Mouse (Mus musculus): ENCODE data around the gene Dmrt3. TPM values are rescaled to one million over a fixed set of nuclear protein-coding genes. Genes with fewer than 3 reads are reported as not detected.

Gene Dmrt3
- total RNA-seq, 1 experiment from 2014 or later: not detected

DNA sequence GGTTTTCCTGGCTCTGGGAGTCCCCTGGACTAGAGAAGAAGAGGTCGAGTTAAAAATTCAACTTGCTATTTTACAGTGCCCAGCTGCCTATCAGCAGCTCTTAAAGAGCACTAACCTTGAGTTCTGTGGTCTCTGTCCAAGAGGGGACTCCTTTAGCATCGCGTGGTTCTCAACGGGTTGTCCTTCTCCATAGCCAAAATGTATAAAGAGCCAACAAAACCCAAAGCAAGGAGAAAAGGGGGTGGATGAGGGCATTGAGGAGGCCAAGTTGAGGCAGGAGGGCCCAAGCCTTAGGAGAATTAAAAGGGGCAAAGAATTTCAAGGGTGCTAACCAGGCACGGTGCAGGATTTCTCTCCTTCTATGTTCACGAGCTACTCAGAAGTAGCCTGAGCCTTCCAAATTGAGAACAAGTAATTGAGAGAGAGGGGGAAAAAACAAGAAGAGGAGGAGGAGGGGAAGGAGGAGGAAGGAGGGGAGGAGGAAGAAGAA, 2.8 kb downstream of the Dmrt3 start:
- no peak for ATAC-seq (replicated peaks in 1 of 2; ENCODE audit: insufficient read depth in 1 of 2, low FRiP score in 2 of 2, low TSS enrichment in 1 of 2, low read depth in 1 of 2, poor library complexity in 2 of 2, severe bottlenecking in 2 of 2)

DNA sequence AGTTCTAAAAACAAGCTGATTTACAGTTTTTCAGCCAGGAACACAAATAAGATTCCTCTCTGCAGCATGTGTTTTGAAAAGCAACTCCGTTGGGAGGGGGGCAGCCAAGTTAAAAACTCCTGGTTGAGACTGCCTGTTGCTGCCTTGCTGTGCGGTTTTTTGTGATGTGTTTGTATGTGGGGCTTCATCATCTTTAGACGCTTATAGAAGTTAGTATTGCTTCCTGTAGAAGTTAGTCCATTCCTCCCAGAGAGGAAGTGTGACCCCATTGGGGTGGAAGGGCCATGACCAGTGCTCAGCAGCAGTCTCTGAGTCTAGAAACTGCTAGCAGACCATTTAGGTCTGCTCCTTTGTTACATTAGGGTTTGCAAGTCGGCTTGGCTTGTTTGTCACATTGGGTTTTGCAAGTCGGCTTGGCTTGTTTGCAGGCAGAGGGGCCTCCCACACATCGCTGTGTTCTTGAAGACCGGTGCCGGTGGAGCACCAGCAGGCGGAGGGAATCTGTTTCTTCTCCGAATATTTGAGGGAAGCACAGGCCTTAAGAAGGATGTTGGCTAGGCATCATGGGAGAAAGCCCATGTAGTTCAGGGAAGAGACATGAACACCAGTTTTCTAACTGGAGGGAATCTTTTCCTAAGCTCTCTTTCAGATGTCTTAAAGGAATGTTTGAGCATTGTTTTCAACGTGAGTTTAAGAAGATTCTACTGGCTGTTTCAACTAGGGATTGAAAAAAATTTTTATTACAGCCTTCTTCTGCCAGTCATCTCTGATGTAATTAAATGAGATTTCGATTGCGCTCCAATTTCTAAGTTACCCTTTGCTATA, 3.6 kb downstream of the Dmrt3 start:
- no peak for ATAC-seq (replicated peaks in 1 of 2; ENCODE audit: insufficient read depth in 1 of 2, low FRiP score in 2 of 2, low TSS enrichment in 1 of 2, low read depth in 1 of 2, poor library complexity in 2 of 2, severe bottlenecking in 2 of 2)

DNA sequence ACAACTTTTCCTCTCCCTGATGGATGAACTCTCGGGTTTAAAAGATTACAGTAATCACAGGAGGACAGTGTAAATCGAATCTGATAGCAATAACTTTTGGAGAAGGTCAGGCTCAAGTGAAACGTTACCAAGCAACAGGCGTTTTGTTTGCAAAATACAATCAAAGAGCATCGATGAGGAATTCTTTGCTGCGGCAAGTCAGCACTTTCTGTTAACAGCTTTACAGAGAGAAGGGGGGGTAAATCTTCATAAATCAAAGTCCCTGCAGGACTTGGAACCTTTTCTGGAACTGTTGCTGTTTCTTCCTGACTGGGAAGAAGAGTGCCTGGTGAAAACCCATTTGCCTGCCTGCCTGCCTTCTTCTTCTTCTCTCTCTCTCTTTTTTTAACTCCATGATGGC, 5.8 kb downstream of the Dmrt3 start:
- no peak for ATAC-seq (replicated peaks in 1 of 2; ENCODE audit: insufficient read depth in 1 of 2, low FRiP score in 2 of 2, low TSS enrichment in 1 of 2, low read depth in 1 of 2, poor library complexity in 2 of 2, severe bottlenecking in 2 of 2)

DNA sequence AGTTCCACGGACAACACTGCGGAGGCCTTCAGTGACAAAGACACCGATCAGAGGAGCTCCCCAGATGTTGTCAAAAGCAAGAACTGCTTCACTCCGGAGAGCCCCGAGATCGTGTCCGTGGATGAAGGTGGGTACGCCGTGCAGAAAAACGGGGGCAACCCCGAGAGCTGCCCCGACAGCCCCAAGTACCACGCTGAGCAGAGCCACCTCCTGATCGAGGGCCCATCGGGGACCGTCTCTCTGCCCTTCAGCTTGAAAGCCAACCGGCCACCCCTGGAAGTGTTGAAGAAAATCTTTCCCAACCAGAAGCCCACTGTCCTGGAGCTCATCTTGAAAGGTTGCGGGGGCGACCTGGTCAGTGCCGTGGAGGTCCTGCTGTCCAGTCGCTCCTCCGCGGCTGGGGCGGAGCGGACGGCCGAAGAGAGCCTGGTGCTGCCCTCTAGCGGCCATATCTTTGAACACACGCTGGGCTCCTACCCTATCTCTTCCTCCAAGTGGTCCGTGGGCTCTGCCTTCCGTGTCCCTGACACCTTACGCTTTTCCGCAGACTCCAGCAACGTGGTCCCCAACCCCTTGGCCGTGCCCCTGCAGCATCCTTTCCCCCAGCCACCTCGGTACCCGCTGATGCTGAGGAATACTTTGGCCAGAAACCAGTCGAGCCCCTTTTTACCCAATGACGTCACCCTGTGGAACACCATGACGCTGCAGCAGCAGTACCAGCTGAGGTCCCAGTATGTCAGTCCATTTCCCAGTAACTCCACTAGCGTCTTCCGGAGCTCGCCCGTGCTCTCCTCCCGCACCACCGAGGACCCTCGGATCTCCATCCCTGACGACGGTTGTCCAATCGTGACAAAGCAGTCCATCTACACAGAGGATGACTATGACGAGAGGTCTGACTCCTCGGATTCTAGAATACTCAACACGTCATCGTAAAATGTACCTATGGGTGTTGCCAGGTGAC, 12.5 kb downstream of the Dmrt3 start:
- ATAC-seq (replicated peaks in 1 of 2; ENCODE audit: insufficient read depth in 1 of 2, low FRiP score in 2 of 2, low TSS enrichment in 1 of 2, low read depth in 1 of 2, poor library complexity in 2 of 2, severe bottlenecking in 2 of 2): peak; percentile 76 to 85

DNA sequence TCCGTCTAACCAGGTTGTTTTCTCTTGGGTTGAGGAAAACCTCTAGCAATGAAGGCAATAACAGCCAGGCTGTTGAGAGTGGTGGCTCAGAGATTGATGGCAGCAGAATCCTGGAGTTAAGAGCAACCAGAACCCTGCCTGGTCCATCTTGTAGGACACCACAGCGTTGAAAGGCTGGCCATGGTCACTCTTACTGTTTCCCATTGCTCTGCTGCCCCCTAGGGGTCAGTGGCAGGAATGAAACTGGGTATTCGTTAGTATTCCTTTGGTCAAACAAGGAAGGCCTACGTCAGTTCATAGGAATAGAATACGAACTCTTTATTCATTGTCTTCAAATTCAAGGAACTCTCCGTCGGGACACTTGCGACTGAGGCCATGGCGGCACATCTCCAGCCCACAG, 18.4 kb downstream of the Dmrt3 start:
- ATAC-seq (replicated peaks in 1 of 2; ENCODE audit: insufficient read depth in 1 of 2, low FRiP score in 2 of 2, low TSS enrichment in 1 of 2, low read depth in 1 of 2, poor library complexity in 2 of 2, severe bottlenecking in 2 of 2): peak; percentile 85 to 95

DNA sequence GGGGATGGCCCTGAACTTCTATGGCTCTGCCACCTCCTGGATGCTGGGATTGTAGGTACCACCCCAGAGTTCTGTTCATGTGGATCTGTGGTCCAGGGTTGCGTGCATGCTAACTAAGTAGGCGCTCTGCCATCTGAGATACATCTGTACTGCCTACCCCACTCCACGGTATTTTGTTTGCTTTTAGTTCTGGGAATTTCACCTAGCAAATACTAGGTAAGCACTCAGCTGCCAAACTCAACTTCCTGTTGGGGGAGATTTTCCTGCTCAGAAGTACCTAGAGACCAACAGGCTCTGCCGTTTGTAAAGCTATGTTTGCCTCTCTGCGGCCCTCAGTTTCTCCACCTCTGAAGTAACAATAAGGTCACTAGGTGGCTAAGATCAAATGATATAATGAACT, 25.0 kb downstream of the Dmrt3 start:
- no peak for ATAC-seq (replicated peaks in 1 of 2; ENCODE audit: insufficient read depth in 1 of 2, low FRiP score in 2 of 2, low TSS enrichment in 1 of 2, low read depth in 1 of 2, poor library complexity in 2 of 2, severe bottlenecking in 2 of 2)

DNA sequence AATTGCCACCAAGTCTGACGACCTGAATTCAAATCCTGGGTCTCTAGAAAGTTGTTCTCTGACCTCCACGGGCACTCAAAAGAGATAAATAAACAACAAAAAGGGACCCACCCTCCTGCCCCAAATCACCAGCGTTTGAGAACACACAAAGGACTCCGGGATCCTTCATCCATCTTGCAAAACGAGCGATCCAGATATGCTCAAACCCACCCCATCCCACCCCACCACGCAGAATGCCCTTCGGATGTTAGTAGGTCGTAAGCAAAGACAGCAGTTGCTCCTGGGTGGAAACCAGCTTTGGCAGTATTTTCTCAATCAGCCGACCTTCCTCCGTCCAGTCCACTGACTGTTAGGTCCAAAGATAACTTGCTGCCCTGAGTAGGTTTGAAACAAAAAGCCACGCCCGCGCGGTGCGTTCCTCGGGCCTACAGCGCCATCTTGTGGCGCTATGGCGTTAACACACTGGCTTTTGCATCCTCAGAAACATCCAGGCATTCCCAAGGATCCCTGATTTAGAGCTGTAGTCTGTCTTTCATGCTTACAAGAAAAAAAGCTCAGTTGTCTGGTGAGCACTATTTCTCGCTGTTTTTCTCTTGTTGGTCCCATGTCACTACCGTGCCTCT, 25.6 kb downstream of the Dmrt3 start:
- ATAC-seq (replicated peaks in 1 of 2; ENCODE audit: insufficient read depth in 1 of 2, low FRiP score in 2 of 2, low TSS enrichment in 1 of 2, low read depth in 1 of 2, poor library complexity in 2 of 2, severe bottlenecking in 2 of 2): 0 out of 4 replicates have a peak, but pooled peaks have one; percentile 37 to 51

DNA sequence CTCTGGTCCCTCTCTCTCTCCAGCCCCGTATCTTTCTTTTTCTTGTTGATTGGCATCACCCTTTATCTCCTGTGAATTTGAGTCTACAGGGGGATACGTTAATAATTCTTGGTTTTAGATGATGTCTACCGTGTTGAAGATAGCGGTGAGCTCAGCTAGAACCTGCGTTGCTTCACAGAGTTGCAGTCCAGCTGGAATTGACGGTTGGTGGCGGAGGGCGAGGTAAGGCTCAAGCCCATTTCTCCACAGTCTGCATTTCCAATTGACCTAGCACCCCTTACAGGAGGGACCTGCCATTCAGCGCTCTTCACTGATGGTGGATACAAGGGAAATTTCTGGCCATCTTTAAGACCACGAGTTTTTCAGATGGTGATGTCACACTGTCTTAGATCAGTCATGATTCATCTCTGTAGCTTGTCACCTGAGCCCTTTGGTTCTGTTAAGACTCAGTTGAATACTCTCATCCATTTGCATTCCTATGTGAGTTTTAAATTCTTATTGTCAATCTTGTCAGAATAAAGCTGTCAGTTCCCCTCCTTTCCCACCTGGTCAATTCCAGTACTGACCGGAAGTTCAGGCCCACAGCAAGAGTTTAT, 28.8 kb downstream of the Dmrt3 start:
- no peak for ATAC-seq (replicated peaks in 1 of 2; ENCODE audit: insufficient read depth in 1 of 2, low FRiP score in 2 of 2, low TSS enrichment in 1 of 2, low read depth in 1 of 2, poor library complexity in 2 of 2, severe bottlenecking in 2 of 2)

DNA sequence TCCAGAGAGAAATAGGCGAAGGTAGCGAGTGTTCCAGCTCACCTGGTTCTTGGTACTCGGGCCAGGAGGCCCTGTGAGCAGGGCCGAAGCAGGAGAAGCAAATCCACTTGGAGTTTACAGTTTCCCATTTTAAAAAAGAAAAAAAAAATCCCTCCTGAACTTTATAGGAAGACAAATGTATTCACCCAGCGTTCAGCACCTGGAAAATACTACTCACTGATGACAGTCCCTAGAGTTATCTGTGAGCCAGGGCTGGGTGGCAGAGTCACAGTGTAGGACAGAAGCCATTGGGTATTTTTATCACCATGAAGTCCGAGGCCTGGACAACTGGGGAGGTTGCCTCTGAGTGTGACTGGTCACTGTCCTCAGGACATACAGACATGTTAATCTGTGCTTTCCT, 31.7 kb downstream of the Dmrt3 start:
- no peak for ATAC-seq (replicated peaks in 1 of 2; ENCODE audit: insufficient read depth in 1 of 2, low FRiP score in 2 of 2, low TSS enrichment in 1 of 2, low read depth in 1 of 2, poor library complexity in 2 of 2, severe bottlenecking in 2 of 2)

DNA sequence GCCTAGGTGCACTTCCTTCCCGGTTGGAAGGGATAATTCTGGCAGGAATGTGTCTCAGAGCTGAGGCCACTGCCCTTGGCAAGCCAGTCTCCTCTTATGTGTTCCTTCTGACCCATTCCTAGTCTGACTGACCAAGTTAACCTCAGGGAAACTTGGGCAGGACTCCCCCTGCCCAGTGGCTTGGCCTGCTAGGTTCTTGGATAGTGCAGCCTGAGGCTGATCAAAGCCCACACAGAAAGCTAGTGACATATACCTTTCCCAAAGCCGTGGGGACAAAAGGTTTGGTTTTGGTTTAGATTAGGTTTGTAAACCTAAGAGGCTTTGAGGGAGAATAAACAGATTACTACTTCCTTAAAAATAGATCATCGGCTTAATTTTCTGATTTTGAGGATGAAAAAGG, 37.0 kb downstream of the Dmrt3 start:
- no peak for ATAC-seq (replicated peaks in 1 of 2; ENCODE audit: insufficient read depth in 1 of 2, low FRiP score in 2 of 2, low TSS enrichment in 1 of 2, low read depth in 1 of 2, poor library complexity in 2 of 2, severe bottlenecking in 2 of 2)

DNA sequence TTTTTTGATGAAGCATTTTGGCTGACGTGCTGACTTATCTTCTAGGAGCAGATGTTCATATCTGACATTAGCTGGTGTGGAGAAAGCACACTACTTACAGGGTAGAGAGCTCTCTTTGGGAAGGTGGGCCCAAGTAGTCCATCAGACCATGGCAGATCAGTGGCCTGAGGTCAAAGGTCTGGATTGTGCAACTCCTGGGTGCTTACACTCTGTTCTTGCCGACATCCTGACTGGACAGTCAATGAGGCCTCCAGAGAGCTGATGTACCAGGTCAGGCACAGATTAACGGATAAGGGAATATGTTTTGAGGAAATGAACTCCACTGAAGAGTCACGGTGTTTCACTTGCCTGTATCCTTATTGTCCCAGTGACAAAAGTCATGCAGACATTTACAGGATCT, 38.6 kb downstream of the Dmrt3 start:
- no peak for ATAC-seq (replicated peaks in 1 of 2; ENCODE audit: insufficient read depth in 1 of 2, low FRiP score in 2 of 2, low TSS enrichment in 1 of 2, low read depth in 1 of 2, poor library complexity in 2 of 2, severe bottlenecking in 2 of 2)

DNA sequence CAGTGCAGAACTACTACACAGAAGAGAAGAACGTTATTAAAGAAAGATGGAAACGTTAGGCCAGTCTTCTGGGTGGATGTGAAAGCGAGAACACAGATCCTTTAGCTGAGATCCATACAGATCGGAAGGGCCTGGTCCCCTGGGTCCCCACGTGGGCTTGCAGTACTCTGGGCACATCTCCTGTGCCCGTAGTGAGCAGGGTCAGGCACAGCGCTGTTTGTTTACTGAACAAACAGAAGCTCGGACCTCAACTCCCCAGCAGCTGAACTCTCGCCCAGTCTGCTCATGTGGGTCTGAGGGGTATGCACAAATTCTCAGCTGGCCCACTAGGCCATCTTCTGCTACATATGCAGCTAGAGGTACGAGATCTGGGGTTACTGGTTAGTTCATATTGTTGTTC, 40.4 kb downstream of the Dmrt3 start:
- no peak for ATAC-seq (replicated peaks in 1 of 2; ENCODE audit: insufficient read depth in 1 of 2, low FRiP score in 2 of 2, low TSS enrichment in 1 of 2, low read depth in 1 of 2, poor library complexity in 2 of 2, severe bottlenecking in 2 of 2)

DNA sequence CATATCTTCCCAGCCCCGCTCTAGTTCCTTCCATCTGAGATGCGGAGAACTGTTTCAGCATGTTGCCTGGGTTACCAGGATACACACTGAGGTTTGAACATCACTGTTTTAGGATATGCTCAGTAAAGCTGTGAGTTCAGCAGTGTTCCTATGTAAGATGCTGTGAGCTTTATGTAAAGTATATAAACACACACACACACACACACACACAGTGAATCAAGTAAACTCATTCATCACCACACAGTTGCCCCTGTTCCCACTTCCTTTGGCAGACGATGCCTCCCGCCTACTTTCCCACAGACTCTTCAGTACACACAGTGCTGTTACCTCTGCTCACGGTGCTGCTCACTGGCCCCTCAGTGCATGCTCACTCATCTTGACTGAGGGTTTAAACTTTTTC, 42.5 kb downstream of the Dmrt3 start:
- no peak for ATAC-seq (replicated peaks in 1 of 2; ENCODE audit: insufficient read depth in 1 of 2, low FRiP score in 2 of 2, low TSS enrichment in 1 of 2, low read depth in 1 of 2, poor library complexity in 2 of 2, severe bottlenecking in 2 of 2)

DNA sequence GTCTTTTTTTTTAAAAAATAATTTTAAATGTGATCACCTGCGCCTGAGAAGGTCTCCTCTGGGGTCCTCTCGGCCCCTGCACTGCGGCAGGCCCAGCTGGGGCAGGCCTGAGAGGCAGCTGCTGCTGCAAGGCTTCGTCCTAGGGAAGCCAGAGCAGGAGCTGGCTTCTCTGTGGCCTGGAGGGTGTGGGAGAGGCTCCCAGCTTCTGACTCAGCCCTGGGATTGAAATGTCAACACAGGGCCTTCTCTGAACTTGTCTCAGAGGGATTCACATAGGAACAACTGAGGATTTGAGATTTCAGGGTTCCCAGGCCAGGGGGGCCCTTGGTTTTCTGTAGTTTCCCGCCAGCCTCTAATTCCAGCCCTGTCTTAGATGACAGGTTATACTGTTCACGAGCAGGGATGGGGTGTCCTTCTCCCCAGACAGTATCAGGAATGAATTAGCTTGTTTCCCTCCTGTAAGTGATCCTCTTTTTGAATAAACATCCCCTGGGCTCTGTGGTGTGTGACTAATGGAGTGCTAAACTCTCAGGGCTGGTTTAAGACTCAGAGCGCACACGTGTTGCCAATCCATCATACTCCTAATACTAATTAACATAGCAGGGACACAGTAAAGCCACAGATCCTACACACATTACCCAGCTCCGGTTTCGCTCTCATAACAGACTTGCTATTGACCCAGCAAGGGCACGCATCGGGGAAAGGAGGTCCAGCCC, 44.1 kb downstream of the Dmrt3 start:
- no peak for ATAC-seq (replicated peaks in 1 of 2; ENCODE audit: insufficient read depth in 1 of 2, low FRiP score in 2 of 2, low TSS enrichment in 1 of 2, low read depth in 1 of 2, poor library complexity in 2 of 2, severe bottlenecking in 2 of 2)

DNA sequence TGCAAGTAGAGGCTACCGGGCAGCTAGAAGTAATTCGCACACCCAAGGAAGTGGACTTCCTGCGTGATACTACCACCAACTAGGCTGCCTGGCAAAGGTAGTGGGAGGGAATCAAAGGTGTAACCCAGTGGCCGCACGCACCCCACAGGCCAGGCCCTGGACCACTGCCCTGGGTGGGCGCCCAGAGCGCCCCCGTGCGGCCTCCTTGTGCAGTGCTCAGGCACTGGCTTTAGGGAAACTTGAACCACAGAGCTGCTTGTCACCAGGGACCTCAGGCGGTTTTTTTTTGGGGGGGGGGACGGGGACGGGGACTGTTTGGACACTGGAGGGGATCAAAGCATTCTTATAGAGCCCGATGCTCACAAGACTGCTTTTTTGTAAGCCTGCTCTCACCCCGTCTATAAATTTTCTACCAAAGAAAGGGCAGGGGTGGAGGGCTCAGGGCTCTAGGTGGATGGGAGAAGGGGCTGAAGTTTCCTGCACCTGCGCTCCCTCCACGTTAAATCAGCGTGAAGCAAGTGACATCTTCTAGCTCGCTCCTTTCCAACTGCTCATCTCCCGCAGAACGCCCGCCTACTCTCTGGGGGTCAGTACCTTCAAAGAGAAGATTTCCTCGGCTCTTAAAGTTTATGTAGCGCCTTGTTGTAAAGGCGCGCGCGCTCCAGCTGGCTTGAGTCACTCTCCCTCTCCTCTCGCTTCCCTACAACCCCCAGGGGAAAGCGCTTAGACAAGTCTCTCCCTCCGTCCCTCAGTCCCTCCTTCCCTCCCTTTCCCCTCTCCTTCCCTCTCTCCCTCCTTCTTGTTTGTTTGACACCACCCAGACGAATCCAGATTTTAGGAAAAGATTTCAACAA, 55.6 kb downstream of the Dmrt3 start:
- no peak for ATAC-seq (replicated peaks in 1 of 2; ENCODE audit: insufficient read depth in 1 of 2, low FRiP score in 2 of 2, low TSS enrichment in 1 of 2, low read depth in 1 of 2, poor library complexity in 2 of 2, severe bottlenecking in 2 of 2)

DNA sequence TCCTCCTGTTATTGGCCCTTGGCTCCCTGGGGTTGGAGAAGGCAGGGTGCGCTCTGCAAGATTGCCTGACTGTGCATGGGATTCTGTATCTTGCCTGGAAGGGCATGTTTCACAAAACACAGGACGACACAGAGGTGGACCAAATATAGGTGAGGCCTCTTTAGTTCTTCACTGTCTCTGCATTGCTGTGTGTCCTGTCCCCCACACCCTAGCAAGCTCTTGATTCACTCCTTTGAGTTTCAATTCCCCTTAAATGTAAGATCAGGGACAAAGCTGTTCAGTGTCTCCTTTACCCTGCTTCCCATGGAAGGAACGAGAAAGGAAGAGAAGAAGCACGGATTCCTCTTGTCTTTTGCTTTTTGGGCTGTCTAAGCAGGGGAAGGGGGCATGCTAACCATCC, 57.7 kb downstream of the Dmrt3 start:
- no peak for ATAC-seq (replicated peaks in 1 of 2; ENCODE audit: insufficient read depth in 1 of 2, low FRiP score in 2 of 2, low TSS enrichment in 1 of 2, low read depth in 1 of 2, poor library complexity in 2 of 2, severe bottlenecking in 2 of 2)

Data from hematopoietic stem cell, adult 5-6 weeks (primary cell).